Mouse (Mus musculus) kidney, adult 8-10 months (tissue): ENCODE data around the gene Naga.

Experiments
- DNase-seq, 2 experiments: peaks; one replicate each; pipeline ENCODE4 v3.0.0; 2022

Naga gene

GRCm38 (mm10) chr15:82338593-82339112 is at the start of gene Naga, which contains the start of the genes Pheta2 and Smdt1:
Gene Naga, minus strand, starts transcription at chr15:82338925.
Gene Pheta2, plus strand, starts transcription at chr15:82338942.
Gene Smdt1, plus strand, starts transcription at chr15:82338959.
- DNase-seq, result peak; percentile 96 to 97

- no peak for DNase-seq
These were observed 47.0 kb upstream of the Naga start for GRCm38 (mm10) chr15:82385729-82386128.

- no peak for DNase-seq
These were observed 43.7 kb upstream of the Naga start for GRCm38 (mm10) chr15:82382441-82382840.

GRCm38 (mm10) chr15:82380714-82381062 is 42.0 kb upstream of the Naga start:
- DNase-seq, result no peak

GRCm38 (mm10) chr15:82379871-82380713 is 41.4 kb upstream of the Naga start, which contains the start of gene Cyp2d22:
Gene Cyp2d22, minus strand, starts transcription at chr15:82380260.
- peak; percentile 68 to 72 for DNase-seq

- DNase-seq, result peak in 1 of 2 experiments; percentile 45
These were observed 40.8 kb upstream of the Naga start for GRCm38 (mm10) chr15:82379511-82379870.

GRCm38 (mm10) chr15:82378261-82379180 is 39.8 kb upstream of the Naga start:
- DNase-seq, result no peak

GRCm38 (mm10) chr15:82377701-82378100 is 39.0 kb upstream of the Naga start:
- DNase-seq, result no peak

GRCm38 (mm10) chr15:82376393-82377138 is 37.8 kb upstream of the Naga start:
- DNase-seq, result peak; percentile 51 to 68

- DNase-seq, result no peak
These were observed 37.1 kb upstream of the Naga start for GRCm38 (mm10) chr15:82375855-82376254.

- DNase-seq, result no peak
These were observed 35.7 kb upstream of the Naga start for GRCm38 (mm10) chr15:82374437-82374836.

GRCm38 (mm10) chr15:82372991-82373390 is 34.3 kb upstream of the Naga start:
- no peak for DNase-seq

GRCm38 (mm10) chr15:82372446-82372845 is 33.7 kb upstream of the Naga start:
- no peak for DNase-seq

- DNase-seq, result peak in 1 of 2 experiments; percentile 0
These were observed 30.1 kb upstream of the Naga start for GRCm38 (mm10) chr15:82368851-82369250.

GRCm38 (mm10) chr15:82368146-82368545 is 29.4 kb upstream of the Naga start:
- DNase-seq, result peak in 1 of 2 experiments; percentile 0

- DNase-seq, result peak in 1 of 2 experiments; percentile 1
These were observed 25.8 kb upstream of the Naga start for GRCm38 (mm10) chr15:82364561-82364960.

GRCm38 (mm10) chr15:82363801-82364200 is 25.1 kb upstream of the Naga start:
- peak in 1 of 2 experiments; percentile 0 for DNase-seq

- peak in 1 of 2 experiments; percentile 25 for DNase-seq
These were observed 23.5 kb upstream of the Naga start for GRCm38 (mm10) chr15:82362234-82362633.

- DNase-seq, result peak in 1 of 2 experiments; percentile 45
These were observed 22.8 kb upstream of the Naga start for GRCm38 (mm10) chr15:82361459-82362018.

GRCm38 (mm10) chr15:82358431-82359260 is 19.9 kb upstream of the Naga start:
- DNase-seq, result peak; percentile 58 to 73
